Mouse (Mus musculus): ENCODE results near the gene Psmg1. TPM values are rescaled to one million over a fixed set of nuclear protein-coding genes. Genes with fewer than 3 reads are reported as not detected.

The Psmg1 gene
- polyA plus RNA-seq, 1 experiment from 2014 or later, result 65.2 TPM

Small RNAs within 50 kb of the gene (microRNA-seq; reads per million reads assigned to microRNA genes)
- not detected for gene Gm27833

Other genes with a start within 250 kb of the Psmg1 start
- gene Brwd1, start 91.6 kb upstream of the Psmg1 start, polyA plus RNA-seq (2015; fragmentation: Nextera tagmentation; extraction: Ambion mirVana), result 63.6 and 68.1 TPM in 2 replicates
- gene Hmgn1, start 136.8 kb upstream of the Psmg1 start, polyA plus RNA-seq (2015; fragmentation: Nextera tagmentation; extraction: Ambion mirVana), result 289 and 315 TPM in 2 replicates
- gene Wrb, start 154.4 kb upstream of the Psmg1 start, polyA plus RNA-seq (2015; fragmentation: Nextera tagmentation; extraction: Ambion mirVana), result 49.2 and 52.8 TPM in 2 replicates
- 1.2 and 1.5 TPM in 2 replicates for gene Lca5l, start 201.3 kb upstream of the Psmg1 start, polyA plus RNA-seq (2015; fragmentation: Nextera tagmentation; extraction: Ambion mirVana)
- gene Sh3bgr, start 209.5 kb upstream of the Psmg1 start, polyA plus RNA-seq (2015; fragmentation: Nextera tagmentation; extraction: Ambion mirVana), result 413 and 595 TPM in 2 replicates
- 0.16 and 1.6 TPM in 2 replicates for gene B3galt5, start 244.8 kb upstream of the Psmg1 start, polyA plus RNA-seq (2015; fragmentation: Nextera tagmentation; extraction: Ambion mirVana)

All from heart, embryonic 15.5 days (tissue).